Mouse (Mus musculus): Measurements from ENCODE around the gene Wdr62. TPM values are rescaled to one million over a fixed set of nuclear protein-coding genes. Genes with fewer than 3 reads are reported as not detected.
"Not testable (repeated sequence)": the region's sequence is repeated elsewhere in the genome, so short reads cannot be mapped to it uniquely, and the experiment has no call there.

The Wdr62 gene
- polyA plus RNA-seq, 1 experiment from 2014 or later = 18.0 TPM

GRCm38 (mm10) chr7:30231669-30232454 lies 48.4 kb downstream of the Wdr62 start, which contains the start of the genes Polr2i and Tbcb:
TSS of gene Polr2i (plus strand) at chr7:30231948.
TSS of gene Tbcb (minus strand) at chr7:30232272.
- WGBS = under 1% methylated on average over 67 of the region's 67 CpGs
- H3K27ac ChIP-seq (replicated peaks) = peak within 1 kb of the TSS; percentile 96
- H3K27me3 ChIP-seq (ENCODE audit: low read depth, poor library complexity, severe bottlenecking) = no peaks in the 10 kb centered on the region
- H3K36me3 ChIP-seq = peaks cover 54% of the 10 kb centered on the region
- H3K4me1 ChIP-seq = peaks cover 22% of the 10 kb centered on the region
- DNase-seq (ENCODE audit: low spot score) = peak; percentile 98
- no peaks in the 10 kb centered on the region for H3K9me3 ChIP-seq (replicated peaks)
- H3K4me3 ChIP-seq = peak within 1 kb of the TSS; percentile 83

DNA sequence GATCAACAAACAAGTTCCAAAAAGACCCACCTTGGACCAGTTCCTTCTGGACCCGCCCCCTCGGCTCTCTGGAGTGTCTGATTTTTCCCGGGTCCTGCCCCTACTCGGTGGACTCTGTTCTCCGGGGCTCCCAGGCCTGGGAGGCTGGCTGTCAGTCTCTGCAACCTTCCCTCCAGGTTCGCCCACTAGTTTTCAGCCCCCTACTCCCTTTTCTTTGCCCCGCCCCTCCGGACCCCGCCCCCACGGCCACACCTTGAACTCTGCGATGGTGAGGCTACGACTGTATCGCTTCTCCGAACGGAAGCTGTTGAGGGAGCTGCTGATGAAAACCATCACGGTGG lies 48.9 kb downstream of the Wdr62 start:
- H3K27me3 ChIP-seq (ENCODE audit: low read depth, poor library complexity, severe bottlenecking) = no peaks in the 10 kb centered on the region
- peaks cover 22% of the 10 kb centered on the region for H3K4me1 ChIP-seq
- WGBS = 1% methylated on average over 16 of the region's 16 CpGs
- peaks cover 59% of the 10 kb centered on the region for H3K36me3 ChIP-seq
- peak overlapping the region; percentile 83 for H3K4me3 ChIP-seq
- peak overlapping the region; percentile 96 for H3K27ac ChIP-seq (replicated peaks)
- H3K9me3 ChIP-seq (replicated peaks) = no peaks in the 10 kb centered on the region
- no peak for DNase-seq (ENCODE audit: low spot score)

DNA sequence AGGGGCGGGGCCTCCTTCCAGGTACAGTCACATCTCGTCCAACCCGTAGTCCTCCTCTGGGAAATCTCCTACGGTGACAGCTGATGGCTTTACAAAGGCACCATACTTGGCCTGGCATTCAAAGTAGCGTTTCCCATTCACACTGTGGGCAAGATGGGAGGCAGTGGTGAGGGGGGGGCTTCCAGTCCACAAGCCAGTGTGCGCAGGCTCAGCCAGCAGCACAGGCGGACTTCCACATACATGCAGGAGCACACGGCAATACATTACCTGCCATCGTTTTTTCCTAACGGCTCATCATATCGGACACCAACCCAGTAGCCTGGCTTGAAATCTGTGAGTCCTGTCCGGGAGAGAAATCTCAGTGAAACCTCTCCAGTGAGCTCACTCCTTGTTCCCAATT lies 56.0 kb downstream of the Wdr62 start:
- H3K4me1 ChIP-seq = peaks cover 12% of the 10 kb centered on the region
- peaks cover 69% of the 10 kb centered on the region for H3K36me3 ChIP-seq
- H3K27ac ChIP-seq (replicated peaks) = no peak overlapping the region
- DNase-seq (ENCODE audit: low spot score) = no peak
- 93% methylated on average over 12 of the region's 12 CpGs for WGBS
- H3K9me3 ChIP-seq (replicated peaks) = no peaks in the 10 kb centered on the region
- H3K27me3 ChIP-seq (ENCODE audit: low read depth, poor library complexity, severe bottlenecking) = no peaks in the 10 kb centered on the region
- no peak overlapping the region for H3K4me3 ChIP-seq

GRCm38 (mm10) chr7:30222205-30222604 lies 58.0 kb downstream of the Wdr62 start:
- H3K27ac ChIP-seq (replicated peaks) = no peak overlapping the region
- no peaks in the 10 kb centered on the region for H3K27me3 ChIP-seq (ENCODE audit: low read depth, poor library complexity, severe bottlenecking)
- no peak overlapping the region for H3K4me3 ChIP-seq
- H3K36me3 ChIP-seq = peaks cover 52% of the 10 kb centered on the region
- DNase-seq (ENCODE audit: low spot score) = no peak
- peaks cover 16% of the 10 kb centered on the region for H3K4me1 ChIP-seq
- 93% methylated on average over 5 of the region's 5 CpGs for WGBS
- no peaks in the 10 kb centered on the region for H3K9me3 ChIP-seq (replicated peaks)

DNA sequence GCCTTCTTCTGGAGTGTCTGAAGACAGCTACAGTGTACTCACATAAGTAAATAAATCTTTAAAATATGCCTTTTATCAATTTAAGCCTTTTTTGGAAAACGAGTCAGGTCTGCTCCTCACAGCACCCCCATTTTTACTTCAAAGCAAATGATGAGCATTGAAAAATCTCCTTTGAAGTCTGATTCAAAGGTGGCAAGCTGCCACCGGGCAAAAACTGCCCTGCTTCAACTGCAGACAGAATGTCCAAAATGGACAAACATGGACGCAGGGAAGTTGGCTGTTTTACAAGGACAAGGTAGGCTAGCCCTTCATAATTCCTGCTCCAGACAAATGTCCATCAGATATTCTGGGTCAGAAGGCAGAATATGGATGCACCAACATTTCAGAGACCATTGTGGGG lies 58.8 kb downstream of the Wdr62 start:
- WGBS = 90% methylated on average over 3 of the region's 3 CpGs
- H3K27ac ChIP-seq (replicated peaks) = no peak overlapping the region
- no peak overlapping the region for H3K4me3 ChIP-seq
- peaks cover 23% of the 10 kb centered on the region for H3K4me1 ChIP-seq
- H3K9me3 ChIP-seq (replicated peaks) = no peaks in the 10 kb centered on the region
- H3K36me3 ChIP-seq = peaks cover 44% of the 10 kb centered on the region
- DNase-seq (ENCODE audit: low spot score) = no peak
- no peaks in the 10 kb centered on the region for H3K27me3 ChIP-seq (ENCODE audit: low read depth, poor library complexity, severe bottlenecking)

DNA sequence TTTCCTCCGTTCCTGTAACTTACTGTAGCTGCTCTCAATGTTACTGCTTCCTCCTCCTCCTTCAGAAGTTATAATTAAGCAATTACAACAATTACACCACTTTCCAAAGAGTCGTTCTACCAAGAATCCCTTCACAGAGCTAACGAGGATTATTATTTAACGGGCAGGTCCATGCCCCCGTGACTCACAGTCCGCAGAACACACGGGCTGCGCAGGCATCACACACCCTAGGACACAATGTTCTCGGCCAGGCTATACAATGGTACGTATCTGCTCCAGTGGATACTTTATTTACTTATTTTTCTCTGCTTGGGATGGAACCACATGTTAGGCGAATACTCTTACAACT lies 60.2 kb downstream of the Wdr62 start:
- Histone ChIP-seq H3K9me3 (replicated peaks) (no peaks in the 10 kb centered on the region), H3K4me1 (peaks cover 24% of the 10 kb centered on the region), H3K27ac (replicated peaks) (peak overlapping the region; percentile 83; the same call in 1 of the 2 replicates), H3K36me3 (peaks cover 30% of the 10 kb centered on the region), H3K27me3 (ENCODE audit: low read depth, poor library complexity, severe bottlenecking) (no peaks in the 10 kb centered on the region), H3K4me3 (peak overlapping the region; percentile 61)
- 24% methylated on average over 11 of the region's 11 CpGs for WGBS
- no peak for DNase-seq (ENCODE audit: low spot score)

DNA sequence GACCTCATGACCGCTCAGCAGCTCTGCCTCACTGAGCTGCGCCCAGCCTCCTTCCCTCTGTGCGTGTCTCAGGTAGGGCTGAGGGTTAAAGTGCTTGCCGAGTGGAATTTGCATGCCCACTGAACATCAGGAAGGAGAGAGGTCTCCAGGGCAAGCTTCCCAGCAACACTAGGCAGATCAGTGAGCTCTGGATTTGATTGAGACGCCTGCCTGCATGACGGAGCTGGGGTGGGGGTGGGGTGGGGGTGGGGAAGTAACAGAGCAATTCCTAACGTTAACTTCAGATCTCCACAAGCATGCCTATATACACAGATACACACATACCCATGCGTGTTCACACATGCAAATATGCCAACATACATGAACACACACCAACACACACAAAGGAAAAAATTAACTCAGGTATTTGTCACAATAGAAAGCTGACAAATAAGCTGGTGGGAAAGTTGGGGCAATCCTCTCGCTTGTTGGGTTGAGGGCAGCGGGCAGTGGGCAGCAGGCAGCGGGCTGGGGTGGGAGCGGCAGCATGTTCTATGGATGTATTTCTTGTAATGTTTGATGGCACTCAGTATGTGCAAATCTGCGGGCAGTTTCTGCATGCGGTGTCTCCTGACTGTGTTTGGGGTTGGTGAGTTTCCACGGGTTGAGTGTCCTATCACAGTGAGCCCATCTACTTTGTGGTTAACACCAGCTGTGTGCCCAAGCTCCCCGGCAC lies 60.8 kb downstream of the Wdr62 start:
- peaks cover 24% of the 10 kb centered on the region for H3K36me3 ChIP-seq
- H3K9me3 ChIP-seq (replicated peaks) = no peaks in the 10 kb centered on the region
- WGBS = 7% methylated on average over 16 of the region's 16 CpGs
- H3K27me3 ChIP-seq (ENCODE audit: low read depth, poor library complexity, severe bottlenecking) = no peaks in the 10 kb centered on the region
- H3K4me3 ChIP-seq = peak overlapping the region; percentile 61
- peak; percentile 72 for DNase-seq (ENCODE audit: low spot score)
- H3K27ac ChIP-seq (replicated peaks) = peak overlapping the region; percentile 83
- peaks cover 24% of the 10 kb centered on the region for H3K4me1 ChIP-seq

DNA sequence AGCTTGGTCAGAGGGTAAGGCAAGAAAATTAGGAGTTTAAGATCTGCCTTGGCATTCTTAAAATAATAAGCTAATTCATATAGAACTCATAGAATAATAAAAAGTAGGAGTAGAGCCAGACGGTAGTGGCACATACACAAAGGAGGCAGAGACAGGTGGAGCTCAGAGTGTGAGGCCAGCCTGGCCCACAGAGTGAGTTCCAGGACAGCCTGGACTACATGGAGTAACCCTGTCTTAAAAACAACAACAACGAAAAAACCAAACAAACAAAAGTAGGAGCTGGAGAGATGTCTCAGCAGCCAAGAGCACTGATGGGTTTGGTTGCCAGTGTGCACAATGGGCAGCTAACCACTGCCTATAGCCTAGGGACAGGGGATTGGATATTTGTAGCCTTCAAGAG lies 62.9 kb downstream of the Wdr62 start:
- Histone ChIP-seq H3K4me3 (no peak overlapping the region), H3K27ac (replicated peaks) (no peak overlapping the region), H3K4me1 (peaks cover 24% of the 10 kb centered on the region), H3K27me3 (ENCODE audit: low read depth, poor library complexity, severe bottlenecking) (no peaks in the 10 kb centered on the region), H3K9me3 (replicated peaks) (0 out of 2 replicates have a peak, but pooled peaks cover 3% of the 10 kb centered on the region), H3K36me3 (peaks cover 3% of the 10 kb centered on the region)
- WGBS = 75% methylated on average over 2 of the region's 2 CpGs
- DNase-seq (ENCODE audit: low spot score) = no peak

GRCm38 (mm10) chr7:30216723-30217151 lies 63.5 kb downstream of the Wdr62 start:
- 0 out of 2 replicates have a peak, but pooled peaks cover 3% of the 10 kb centered on the region for H3K9me3 ChIP-seq (replicated peaks)
- 2% methylated on average over 16 of the region's 16 CpGs for WGBS
- DNase-seq (ENCODE audit: low spot score) = peak; percentile 89
- H3K4me1 ChIP-seq = peaks cover 24% of the 10 kb centered on the region
- no peaks in the 10 kb centered on the region for H3K36me3 ChIP-seq
- peak overlapping the region; percentile 34 for H3K4me3 ChIP-seq
- no peaks in the 10 kb centered on the region for H3K27me3 ChIP-seq (ENCODE audit: low read depth, poor library complexity, severe bottlenecking)
- peak overlapping the region; percentile 75 for H3K27ac ChIP-seq (replicated peaks)

DNA sequence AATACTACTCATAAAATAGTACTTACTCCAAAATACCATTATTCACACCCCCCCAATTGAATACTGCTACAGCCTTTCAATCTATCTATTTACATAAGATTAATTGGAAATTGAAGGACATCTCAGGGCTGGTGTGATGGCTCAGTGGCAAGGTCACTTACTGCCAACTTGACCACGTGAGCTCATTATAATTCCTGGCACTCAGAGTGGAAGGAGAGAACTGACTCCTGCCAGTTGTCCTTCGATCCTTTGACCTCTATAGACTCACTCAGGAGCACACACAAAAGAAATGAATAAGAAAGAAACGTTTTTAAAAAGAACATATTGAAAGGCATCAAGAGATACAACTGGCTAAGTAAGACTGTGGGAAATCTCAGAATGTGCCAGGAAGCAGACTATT lies 64.3 kb downstream of the Wdr62 start:
- Histone ChIP-seq H3K4me1 (peaks cover 24% of the 10 kb centered on the region), H3K4me3 (no peak overlapping the region), H3K9me3 (replicated peaks) (0 out of 2 replicates have a peak, but pooled peaks cover 3% of the 10 kb centered on the region), H3K27me3 (ENCODE audit: low read depth, poor library complexity, severe bottlenecking) (no peaks in the 10 kb centered on the region), H3K27ac (replicated peaks) (no peak overlapping the region), H3K36me3 (no peaks in the 10 kb centered on the region)
- WGBS = 80% methylated on average over 3 of the region's 3 CpGs
- DNase-seq (ENCODE audit: low spot score) = no peak

GRCm38 (mm10) chr7:30213881-30214280 lies 66.3 kb downstream of the Wdr62 start:
- Histone ChIP-seq H3K4me1 (peaks cover 9% of the 10 kb centered on the region), H3K9me3 (replicated peaks) (0 out of 2 replicates have a peak, but pooled peaks cover 3% of the 10 kb centered on the region)
- 95% methylated on average over 3 of the region's 3 CpGs for WGBS

GRCm38 (mm10) chr7:30211025-30211424 lies 69.2 kb downstream of the Wdr62 start:
- Histone ChIP-seq H3K9me3 (replicated peaks) (0 out of 2 replicates have a peak, but pooled peaks cover 3% of the 10 kb centered on the region), H3K36me3 (no peaks in the 10 kb centered on the region), H3K27ac (replicated peaks) (no peak overlapping the region), H3K4me3 (no peak overlapping the region), H3K4me1 (no peaks in the 10 kb centered on the region), H3K27me3 (ENCODE audit: low read depth, poor library complexity, severe bottlenecking) (no peaks in the 10 kb centered on the region)
- DNase-seq (ENCODE audit: low spot score) = no peak
- 32% methylated on average over 4 of the region's 4 CpGs for WGBS

More at GRCm38 (mm10) chr7:30213881-30214280, 66.3 kb downstream of the Wdr62 start:
- H3K27me3 ChIP-seq (ENCODE audit: low read depth, poor library complexity, severe bottlenecking) = no peaks in the 10 kb centered on the region
- no peaks in the 10 kb centered on the region for H3K36me3 ChIP-seq
- no peak overlapping the region for H3K4me3 ChIP-seq
- DNase-seq (ENCODE audit: low spot score) = no peak
- no peak overlapping the region for H3K27ac ChIP-seq (replicated peaks)

DNA sequence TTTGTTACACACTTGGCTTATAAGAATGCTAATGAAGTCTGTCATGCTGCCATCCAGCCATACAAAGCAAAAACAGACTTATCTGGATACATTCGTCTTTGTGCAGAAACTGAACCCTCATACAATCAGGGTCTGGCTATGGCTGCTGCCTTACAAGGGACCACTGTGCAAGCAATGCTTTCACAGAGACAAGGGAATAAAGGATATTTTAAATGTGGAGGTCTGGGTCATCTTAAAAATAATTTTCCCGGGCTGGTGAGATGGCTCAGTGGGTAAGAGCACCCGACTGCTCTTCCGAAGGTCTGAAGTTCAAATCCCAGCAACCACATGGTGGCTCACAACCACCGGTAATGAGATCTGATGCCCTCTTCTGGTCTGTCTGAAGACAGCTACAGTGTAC lies 73.9 kb downstream of the Wdr62 start:
- H3K36me3 ChIP-seq; H3K9me3 ChIP-seq (replicated peaks); H3K4me3 ChIP-seq; H3K27ac ChIP-seq (replicated peaks); H3K4me1 ChIP-seq; DNase-seq (ENCODE audit: low spot score); H3K27me3 ChIP-seq (ENCODE audit: low read depth, poor library complexity, severe bottlenecking): not testable (repeated sequence)
- WGBS = 68% methylated on average over 5 of the region's 5 CpGs
